In genomic region chr1:186748724-186749653, GRCm38 (mm10) we compare ENCODE assay signal across 8 mouse cellular contexts. TPM values are rescaled to one million over a fixed set of nuclear protein-coding genes. Genes with fewer than 3 reads are reported as not detected.
DNase-seq lines count a peak whose midpoint lies in the region; ATAC-seq and TF ChIP-seq lines count a peak whose summit lies in the region.

TSS of gene Rrp15 (minus strand) at chr1:186749358.

- no peaks in the 10 kb centered on the region for H3K27me3 ChIP-seq in embryonic facial prominence, embryonic 13.5 days
- H3K27me3 ChIP-seq in kidney, adult 2 months (replicated peaks; ENCODE audit: control insufficient read depth, insufficient read depth, low read length) = no peaks in the 10 kb centered on the region
- H3K27me3 ChIP-seq in limb, embryonic 12.5 days = no peaks in the 10 kb centered on the region
- H3K27me3 ChIP-seq in midbrain, embryonic 15.5 days (replicated peaks) = no peaks in the 10 kb centered on the region
- H3K27me3 ChIP-seq in spleen, adult 2 months (ENCODE audit: control insufficient read depth, insufficient read depth, low read length) = no peaks in the 10 kb centered on the region

- no peak for TF ChIP-seq CTCF in kidney, adult 2 months (conservative IDR thresholded peaks at IDR 0.05; ENCODE audit: insufficient read depth, insufficient read length, low read depth, low read length)
- TF ChIP-seq CTCF in spleen, adult 2 months (IDR thresholded peaks at IDR 0.05; ENCODE audit: extremely low read depth, insufficient read depth, insufficient read length, insufficient replicate concordance) = no peak

- H3K9ac ChIP-seq in embryonic facial prominence, embryonic 13.5 days = peak within 1 kb of the TSS; percentile 83
- peak within 1 kb of the TSS; percentile 83 for H3K9ac ChIP-seq in limb, embryonic 12.5 days (replicated peaks)
- peak within 1 kb of the TSS; percentile 91 for H3K9ac ChIP-seq in midbrain, embryonic 15.5 days

- no peaks in the 10 kb centered on the region for H3K36me3 ChIP-seq in embryonic facial prominence, embryonic 13.5 days
- no peaks in the 10 kb centered on the region for H3K36me3 ChIP-seq in kidney, adult 2 months (ENCODE audit: control insufficient read depth, insufficient read depth, low read length)
- no peaks in the 10 kb centered on the region; the same call in 1 of the 2 replicates for H3K36me3 ChIP-seq in limb, embryonic 12.5 days
- no peaks in the 10 kb centered on the region for H3K36me3 ChIP-seq in midbrain, embryonic 15.5 days (replicated peaks)
- no peaks in the 10 kb centered on the region for H3K36me3 ChIP-seq in spleen, adult 2 months (ENCODE audit: control insufficient read depth, insufficient read depth, low read length)

- peak; percentile 84 for DNase-seq in 3134 (ENCODE audit: extremely low read depth, insufficient read length, low spot score)
- peak; percentile 83 to 86 for DNase-seq in adrenal gland, postnatal 36 days
- DNase-seq in heart, adult 18-20 months = peak; percentile 87 to 90
- peak; percentile 89 for DNase-seq in kidney, adult 2 months
- peak; percentile 64 to 78 for DNase-seq in spleen, adult 2 months (ENCODE audit: low read depth in 1 of 2, low spot score in 2 of 2)

- peak within 1 kb of the TSS; percentile 92 for H3K4me2 ChIP-seq in embryonic facial prominence, embryonic 13.5 days
- peak within 1 kb of the TSS; percentile 72 for H3K4me2 ChIP-seq in limb, embryonic 12.5 days
- peak within 1 kb of the TSS; percentile 85 for H3K4me2 ChIP-seq in midbrain, embryonic 15.5 days

- TF ChIP-seq POLR2A in kidney, adult 2 months (IDR thresholded peaks at IDR 0.05; ENCODE audit: low read depth, low read length) = peak; percentile 44
- TF ChIP-seq POLR2A in spleen, adult 2 months (IDR thresholded peaks at IDR 0.05; ENCODE audit: low read depth, low read length) = peak; percentile 35

- ATAC-seq in embryonic facial prominence, embryonic 13.5 days (ENCODE audit: insufficient number of reproducible peaks, insufficient read depth, low FRiP score, low TSS enrichment, low read depth) = peak; percentile 85; the same call in 1 of the 2 replicates
- ATAC-seq in limb, embryonic 12.5 days (ENCODE audit: insufficient number of reproducible peaks, insufficient read depth, low FRiP score, low TSS enrichment, low read depth) = peak; percentile 88
- ATAC-seq in midbrain, embryonic 15.5 days (replicated peaks) = peak; percentile 93

- peak within 1 kb of the TSS; percentile 85 for H3K27ac ChIP-seq in embryonic facial prominence, embryonic 13.5 days
- H3K27ac ChIP-seq in kidney, adult 2 months (ENCODE audit: insufficient read depth, low read depth, low read length) = peak within 1 kb of the TSS; percentile 67
- H3K27ac ChIP-seq in limb, embryonic 12.5 days = peak within 1 kb of the TSS; percentile 78
- peak within 1 kb of the TSS; percentile 89 for H3K27ac ChIP-seq in midbrain, embryonic 15.5 days
- peak within 1 kb of the TSS; percentile 11; the same call in 1 of the 2 replicates for H3K27ac ChIP-seq in spleen, adult 2 months (ENCODE audit: insufficient read depth, low read length)

- H3K4me1 ChIP-seq in embryonic facial prominence, embryonic 13.5 days = peaks cover 19% of the 10 kb centered on the region
- H3K4me1 ChIP-seq in kidney, adult 2 months (ENCODE audit: control insufficient read depth, insufficient read depth, low read length) = no peaks in the 10 kb centered on the region
- peaks cover 16% of the 10 kb centered on the region for H3K4me1 ChIP-seq in limb, embryonic 12.5 days (replicated peaks)
- peaks cover 22% of the 10 kb centered on the region for H3K4me1 ChIP-seq in midbrain, embryonic 15.5 days
- H3K4me1 ChIP-seq in spleen, adult 2 months (ENCODE audit: control insufficient read depth, insufficient read depth, insufficient read length) = peaks cover 6% of the 10 kb centered on the region; the same call in 1 of the 2 replicates

- peak within 1 kb of the TSS; percentile 83 for H3K4me3 ChIP-seq in embryonic facial prominence, embryonic 13.5 days
- peak within 1 kb of the TSS; percentile 71 for H3K4me3 ChIP-seq in kidney, adult 2 months (ENCODE audit: insufficient read depth, low read depth, low read length)
- peak within 1 kb of the TSS; percentile 78 for H3K4me3 ChIP-seq in limb, embryonic 12.5 days (replicated peaks)
- H3K4me3 ChIP-seq in midbrain, embryonic 15.5 days = peak within 1 kb of the TSS; percentile 89
- peak within 1 kb of the TSS; percentile 88 for H3K4me3 ChIP-seq in spleen, adult 2 months (ENCODE audit: extremely low read depth, insufficient read depth, insufficient read length)

- no peaks in the 10 kb centered on the region for H3K9me3 ChIP-seq in embryonic facial prominence, embryonic 13.5 days
- no peaks in the 10 kb centered on the region for H3K9me3 ChIP-seq in limb, embryonic 12.5 days
- H3K9me3 ChIP-seq in midbrain, embryonic 15.5 days = no peaks in the 10 kb centered on the region

- under 1% methylated on average over 46 of the region's 46 CpGs for WGBS in embryonic facial prominence, embryonic 13.5 days
- under 1% methylated on average over 46 of the region's 46 CpGs for WGBS in kidney, adult 2 months
- WGBS in limb, embryonic 12.5 days = under 1% methylated on average over 46 of the region's 46 CpGs
- under 1% methylated on average over 46 of the region's 46 CpGs for WGBS in midbrain, embryonic 15.5 days
- WGBS in spleen, adult 2 months = 1% methylated on average over 46 of the region's 46 CpGs

RNA-seq across cellular contexts. Expression of gene Rrp15, which starts in this region (rescaled TPM):
- 10 to 100 TPM; 24.0 to 28.2 TPM for total RNA-seq in adrenal gland, postnatal 36 days (2021)
- polyA plus RNA-seq in embryonic facial prominence, embryonic 13.5 days (2015; fragmentation: Nextera tagmentation; extraction: Ambion mirVana) = 67.8 and 69.3 TPM in 2 replicates
- total RNA-seq in heart, adult 18-20 months (2021) = 10 to 100 TPM in 1 of 2 experiments, 1 to 10 TPM in 1; 9.6 to 11.0 TPM
- 3.1 and 4.5 TPM in 2 replicates for polyA plus RNA-seq in kidney, adult 2 months (2012; rRNA removed)
- 77.2 and 77.8 TPM in 2 replicates for polyA plus RNA-seq in limb, embryonic 12.5 days (2016; fragmentation: Nextera tagmentation; extraction: Ambion mirVana)
- 28.8 and 29.2 TPM in 2 replicates for polyA plus RNA-seq in midbrain, embryonic 15.5 days (2015; fragmentation: Nextera tagmentation; extraction: Ambion mirVana)
- 2.3 and 2.5 TPM in 2 replicates for polyA plus RNA-seq in spleen, adult 2 months (2012; rRNA removed)

Comparison
In these comparisons a context has a peak if more than half of its experiments do, and no peak if none do; other contexts are left out.
1. Peak in every context shown above with its lines: DNase-seq, ATAC-seq, H3K4me3 ChIP-seq and H3K27ac ChIP-seq.
2. H3K27ac ChIP-seq: peak in every context shown above with its lines; median percentile 89 in midbrain, embryonic 15.5 days; 85 in embryonic facial prominence, embryonic 13.5 days; 78 in limb, embryonic 12.5 days; 67 in kidney, adult 2 months; 11 in spleen, adult 2 months.